Mouse (Mus musculus): ENCODE data around the gene 4933415A04Rik.

GRCm38 (mm10) chr11:43539863-43540262 is 47.0 kb upstream of the 4933415A04Rik start:
- TF ChIP-seq CTCF (IDR thresholded peaks at IDR 0.05), result no peak
- TF ChIP-seq EP300 (IDR thresholded peaks at IDR 0.05), result no peak

All from lung, postnatal 0 days (tissue).